Mouse (Mus musculus): ENCODE results near the gene Slc4a8. TPM values are rescaled to one million over a fixed set of nuclear protein-coding genes. Genes with fewer than 3 reads are reported as not detected.

Slc4a8 gene
- 1.2 and 1.4 TPM in 2 replicates for polyA plus RNA-seq (2015; fragmentation: Nextera tagmentation; extraction: Ambion mirVana)

GRCm38 (mm10) chr15:100761419-100762185 lies at the start of gene Slc4a8:
Gene Slc4a8, plus strand, starts transcription at chr15:100761747.

GRCm38 (mm10) chr15:100729281-100729985 lies 32.1 kb upstream of the Slc4a8 start, which contains the start of gene Galnt6:
Gene Galnt6, minus strand, starts transcription at chr15:100729376.

GRCm38 (mm10) chr15:100869558-100869957 lies 108.0 kb downstream of the Slc4a8 start, which contains the start of gene Scn8a:
Gene Scn8a, plus strand, starts transcription at chr15:100869858.

Other genes with a start within 250 kb of the Slc4a8 start
- 8.3 and 9.8 TPM in 2 replicates for gene Tfcp2, start 209.7 kb upstream of the Slc4a8 start, polyA plus RNA-seq (2015; fragmentation: Nextera tagmentation; extraction: Ambion mirVana)
- 2.7 and 3.5 TPM in 2 replicates for gene Pou6f1, start 161.8 kb upstream of the Slc4a8 start, polyA plus RNA-seq (2015; fragmentation: Nextera tagmentation; extraction: Ambion mirVana)
- 239 and 249 TPM in 2 replicates for gene Dazap2, start 146.4 kb upstream of the Slc4a8 start, polyA plus RNA-seq (2015; fragmentation: Nextera tagmentation; extraction: Ambion mirVana)
- gene Smagp, start 124.8 kb upstream of the Slc4a8 start, polyA plus RNA-seq (2015; fragmentation: Nextera tagmentation; extraction: Ambion mirVana), result 9.4 and 13.4 TPM in 2 replicates
- gene Bin2, start 92.2 kb upstream of the Slc4a8 start, polyA plus RNA-seq (2015; fragmentation: Nextera tagmentation; extraction: Ambion mirVana), result 18.3 and 24.0 TPM in 2 replicates
- 84.9 and 106 TPM in 2 replicates for gene Cela1, start 73.8 kb upstream of the Slc4a8 start, polyA plus RNA-seq (2015; fragmentation: Nextera tagmentation; extraction: Ambion mirVana)
- gene Galnt6, start 32.4 kb upstream of the Slc4a8 start, polyA plus RNA-seq (2015; fragmentation: Nextera tagmentation; extraction: Ambion mirVana), result 1.9 and 2.9 TPM in 2 replicates
- gene Scn8a, start 108.1 kb downstream of the Slc4a8 start, polyA plus RNA-seq (2015; fragmentation: Nextera tagmentation; extraction: Ambion mirVana), result 3.5 and 4.2 TPM in 2 replicates

All from spleen, postnatal 0 days (tissue).